Mouse (Mus musculus): ENCODE measurements at regions not wholly inside any gene's neighbourhood (a gene's known extent, or its start where the extent isn't known, plus 50 kb on each side); places are given as distances from the start of the nearest gene placed in this dataset.

GRCm38 (mm10) chr13:25925685-25926084, 655.4 kb upstream of the Nrsn1 start:
- intact Hi-C loops (cut with DNase I) = no loop called here

GRCm38 (mm10) chr13:25899871-25900270, 629.6 kb upstream of the Nrsn1 start:
- intact Hi-C loops (cut with DNase I) = no loop called here

- intact Hi-C loops (cut with DNase I) = no loop called here
Measured at GRCm38 (mm10) chr13:25893150-25893549, 622.8 kb upstream of the Nrsn1 start.

GRCm38 (mm10) chr13:25882818-25883217, 612.5 kb upstream of the Nrsn1 start:
- intact Hi-C loops (cut with DNase I) = no loop called here

GRCm38 (mm10) chr13:25868923-25869322, 598.6 kb upstream of the Nrsn1 start:
- intact Hi-C loops (cut with DNase I) = no loop called here

- intact Hi-C loops (cut with DNase I) = no loop called here
Measured at GRCm38 (mm10) chr13:25858207-25858606, 587.9 kb upstream of the Nrsn1 start.

- intact Hi-C loops (cut with DNase I) = no loop called here
Measured at GRCm38 (mm10) chr13:25857569-25857968, 587.3 kb upstream of the Nrsn1 start.

- intact Hi-C loops (cut with DNase I) = no loop called here
Measured at GRCm38 (mm10) chr13:25857096-25857495, 586.8 kb upstream of the Nrsn1 start.

GRCm38 (mm10) chr13:25856549-25856948, 586.2 kb upstream of the Nrsn1 start:
- intact Hi-C loops (cut with DNase I) = no loop called here

GRCm38 (mm10) chr13:25848156-25848555, 577.9 kb upstream of the Nrsn1 start:
- intact Hi-C loops (cut with DNase I) = no loop called here

- intact Hi-C loops (cut with DNase I) = no loop called here
Measured at GRCm38 (mm10) chr13:25838237-25838636, 567.9 kb upstream of the Nrsn1 start.

GRCm38 (mm10) chr13:25829146-25829924, 559.0 kb upstream of the Nrsn1 start:
- intact Hi-C loops (cut with DNase I) = no loop called here

- intact Hi-C loops (cut with DNase I) = no loop called here
Measured at GRCm38 (mm10) chr13:25808564-25809253, 538.4 kb upstream of the Nrsn1 start.

GRCm38 (mm10) chr13:25793216-25793803, 523.0 kb upstream of the Nrsn1 start:
- intact Hi-C loops (cut with DNase I) = no loop called here

GRCm38 (mm10) chr13:25781161-25781560, 510.9 kb upstream of the Nrsn1 start:
- intact Hi-C loops (cut with DNase I) = no loop called here

- intact Hi-C loops (cut with DNase I) = no loop called here
Measured at GRCm38 (mm10) chr13:25777706-25778105, 507.4 kb upstream of the Nrsn1 start.

GRCm38 (mm10) chr13:25774586-25775182, 504.4 kb upstream of the Nrsn1 start:
- intact Hi-C loops (cut with DNase I) = no loop called here

GRCm38 (mm10) chr13:25754515-25755105, 484.3 kb upstream of the Nrsn1 start:
- intact Hi-C loops (cut with DNase I) = no loop called here

- intact Hi-C loops (cut with DNase I) = no loop called here
Measured at GRCm38 (mm10) chr13:25751409-25751777, 481.1 kb upstream of the Nrsn1 start.

GRCm38 (mm10) chr13:25750460-25751408, 480.4 kb upstream of the Nrsn1 start:
- intact Hi-C loops (cut with DNase I) = no loop called here
